Mouse (Mus musculus) adipocyte (in vitro differentiated cells): ENCODE results near the gene Clic6.
"Not testable (repeated sequence)": the region's sequence is repeated elsewhere in the genome, so short reads cannot be mapped to it uniquely, and the experiment has no call there.

ENCODE experiments used
- DNase-seq: peaks from one replicate; pipeline ENCODE4 v3.0.0-alpha.2; 2016; ENCODE audit warnings: low spot score

Clic6 gene

DNA sequence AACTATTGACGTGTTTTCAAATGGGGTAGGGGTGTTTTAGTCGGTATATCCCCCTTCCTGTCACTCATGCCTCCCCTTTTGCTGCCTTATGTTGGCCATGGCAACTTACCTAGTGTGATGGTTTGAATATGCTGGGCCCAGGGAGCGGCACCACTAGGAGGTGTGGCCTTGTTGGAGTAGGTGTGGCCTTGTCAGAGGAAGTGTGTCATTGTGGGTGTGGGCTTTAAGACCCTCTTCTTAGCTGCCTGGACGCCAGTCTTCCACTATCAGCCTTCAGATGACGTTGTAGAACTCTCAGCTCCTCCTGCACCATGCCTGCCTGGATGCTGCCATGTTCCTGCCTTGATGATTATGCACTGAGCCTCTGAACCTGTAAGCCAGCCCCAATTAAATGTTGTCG, 14.8 kb upstream of the Clic6 start, which contains the start of gene Rcan1:
TSS of gene Rcan1 (minus strand) at position 162 of the 400 bp plus-strand sequence.
- DNase-seq: no peak

GRCm38 (mm10) chr16:92472898-92473297, 12.6 kb upstream of the Clic6 start:
- DNase-seq: no peak

- no peak for DNase-seq
These were observed 10.3 kb upstream of the Clic6 start for GRCm38 (mm10) chr16:92475093-92475860.

GRCm38 (mm10) chr16:92478561-92479150, 6.9 kb upstream of the Clic6 start:
- DNase-seq: peak; percentile 56

GRCm38 (mm10) chr16:92487086-92487485, 1.6 kb downstream of the Clic6 start:
- DNase-seq: no peak

- peak; percentile 31 for DNase-seq
These were observed 2.0 kb downstream of the Clic6 start for GRCm38 (mm10) chr16:92487489-92487888.

GRCm38 (mm10) chr16:92488456-92488855, 2.9 kb downstream of the Clic6 start:
- DNase-seq: no peak

DNA sequence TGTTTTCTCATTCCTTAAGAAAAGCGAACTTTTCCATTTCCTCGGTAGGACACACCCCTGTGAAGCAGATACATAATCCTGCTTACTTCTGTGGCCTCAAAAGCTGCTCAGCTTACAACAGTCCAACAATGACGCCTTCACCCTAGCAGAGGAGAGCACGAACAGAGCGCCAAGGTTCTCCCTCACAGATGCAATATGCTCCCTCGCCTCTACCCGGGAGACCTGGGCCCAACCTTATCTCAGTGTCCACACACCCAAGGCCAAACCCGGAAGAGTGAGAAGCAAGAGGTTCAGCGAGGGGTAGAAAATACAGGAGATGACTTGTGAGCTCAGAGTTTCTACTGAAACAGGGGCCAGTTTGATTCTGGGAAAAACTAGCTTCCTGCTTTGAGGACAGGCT, 3.8 kb downstream of the Clic6 start:
- DNase-seq: no peak

GRCm38 (mm10) chr16:92497851-92498588, 12.5 kb downstream of the Clic6 start:
- DNase-seq: no peak

GRCm38 (mm10) chr16:92498589-92498981, 13.0 kb downstream of the Clic6 start:
- no peak for DNase-seq

- DNase-seq: no peak
These were observed 13.8 kb downstream of the Clic6 start for GRCm38 (mm10) chr16:92499324-92499723.

GRCm38 (mm10) chr16:92500534-92500933, 15.0 kb downstream of the Clic6 start:
- no peak for DNase-seq

- no peak for DNase-seq
These were observed 17.6 kb downstream of the Clic6 start for GRCm38 (mm10) chr16:92503105-92503504.

DNA sequence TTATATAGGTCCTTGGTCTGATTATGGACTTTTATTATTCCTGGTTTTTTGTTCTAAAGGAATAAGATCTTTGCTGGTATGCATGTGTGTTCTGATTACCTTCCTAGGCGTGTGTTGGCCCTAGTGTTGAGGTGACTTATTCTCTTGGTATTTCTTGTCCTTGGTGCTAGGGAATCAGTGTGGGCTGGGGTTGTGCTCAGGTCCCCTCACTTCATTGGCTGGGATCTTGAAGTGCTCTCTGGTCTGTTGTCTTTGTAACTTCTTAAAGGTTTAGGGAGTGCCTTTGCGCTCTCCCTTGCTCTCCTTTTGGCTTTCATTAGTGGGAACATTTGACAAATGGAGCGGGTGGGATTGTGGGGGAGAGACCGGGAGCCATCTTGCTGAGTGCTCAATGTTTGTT, 22.0 kb downstream of the Clic6 start:
- DNase-seq: no peak

- peak; percentile 89 for DNase-seq
These were observed 25.6 kb downstream of the Clic6 start for GRCm38 (mm10) chr16:92510835-92511772.

DNA sequence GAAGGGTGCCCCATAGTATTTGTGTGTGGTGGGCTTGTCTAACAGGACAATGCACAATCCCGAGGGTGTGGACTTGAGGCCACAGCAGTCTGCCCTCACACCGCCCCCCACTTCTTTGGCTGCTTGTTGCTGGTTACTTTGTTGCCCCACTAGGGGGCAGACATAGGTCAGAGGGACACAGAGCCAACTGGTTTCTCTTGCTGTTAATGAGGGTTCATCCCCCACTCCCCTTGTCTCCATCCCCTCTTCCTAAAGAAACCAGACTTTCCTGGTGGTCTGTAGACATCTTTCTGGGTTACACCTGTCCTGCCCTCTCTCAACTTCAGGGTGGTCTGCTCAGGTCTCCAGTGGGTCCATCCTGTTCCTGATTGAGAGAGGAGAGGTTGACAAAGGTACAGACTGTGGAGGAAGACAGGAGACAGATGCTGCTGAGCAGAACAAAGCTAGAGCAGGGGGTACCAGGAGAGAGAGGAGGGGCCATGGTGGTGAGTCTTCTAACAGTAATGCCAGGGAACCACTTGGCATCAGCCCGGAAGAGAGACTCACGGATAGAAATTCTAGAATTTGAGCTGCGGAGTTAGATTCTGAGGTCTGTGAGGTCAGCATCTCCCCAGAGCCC, 26.3 kb downstream of the Clic6 start:
- DNase-seq: peak; percentile 71

DNA sequence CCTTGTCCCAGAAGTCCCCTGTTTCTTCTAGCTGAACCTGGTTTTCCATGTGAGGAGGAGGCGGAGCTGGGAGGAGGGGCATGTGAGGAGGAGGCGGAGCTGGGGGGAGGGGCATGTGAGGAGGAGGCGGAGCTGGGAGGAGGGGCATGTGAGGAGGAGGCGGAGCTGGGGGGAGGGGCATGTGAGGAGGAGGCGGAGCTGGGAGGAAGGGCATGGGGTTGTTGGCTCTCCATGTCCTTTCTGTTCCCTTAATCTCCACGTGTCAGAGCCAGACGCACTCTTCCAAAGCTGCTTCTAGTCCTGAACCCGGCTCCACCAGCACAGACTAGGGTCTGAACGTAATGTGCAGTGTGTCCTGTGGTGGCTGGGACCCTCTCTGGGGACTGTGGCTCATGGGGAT, 29.4 kb downstream of the Clic6 start:
- not testable (repeated sequence) for DNase-seq

GRCm38 (mm10) chr16:92516139-92516538, 30.6 kb downstream of the Clic6 start:
- DNase-seq: peak; percentile 76

GRCm38 (mm10) chr16:92518718-92519117, 33.2 kb downstream of the Clic6 start:
- DNase-seq: no peak

GRCm38 (mm10) chr16:92519820-92520492, 34.4 kb downstream of the Clic6 start:
- DNase-seq: peak; percentile 73

GRCm38 (mm10) chr16:92523351-92523750, 37.8 kb downstream of the Clic6 start:
- no peak for DNase-seq
